8 mouse cellular contexts compared by ENCODE assay signal in the genomic region with DNA sequence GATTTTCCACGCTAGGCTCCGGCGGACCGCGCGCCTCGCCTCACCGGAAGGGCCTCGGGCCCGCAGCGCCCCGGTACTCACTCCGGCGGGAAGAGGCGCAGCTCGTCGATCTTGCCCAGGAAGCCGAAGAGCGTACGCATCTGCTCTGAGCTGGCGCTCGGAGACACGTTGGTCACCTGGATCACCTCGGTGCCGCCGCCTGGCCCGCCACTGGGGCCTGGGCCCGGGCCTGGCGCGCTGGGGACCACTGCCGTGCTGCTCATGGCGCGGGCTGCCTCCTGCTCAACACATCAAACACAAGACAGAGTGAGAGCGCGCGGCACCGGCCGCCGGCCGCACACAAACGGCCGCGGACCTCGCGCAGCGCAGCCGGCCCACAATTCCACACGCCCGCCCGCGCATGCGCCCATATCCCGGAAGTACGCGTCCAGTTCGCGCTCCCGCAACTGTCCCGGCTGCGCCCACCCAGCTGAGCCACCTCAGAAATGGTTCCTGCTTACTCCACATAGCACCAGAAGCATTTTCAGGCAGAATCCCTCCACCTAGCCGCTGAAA. TPM values are rescaled to one million over a fixed set of nuclear protein-coding genes. Genes with fewer than 3 reads are reported as not detected.
DNase-seq lines count a peak whose midpoint lies in the region; ATAC-seq and TF ChIP-seq lines count a peak whose summit lies in the region.

No protein-coding gene starts in this region.

- TF ChIP-seq CTCF in intestine, postnatal 0 days (IDR thresholded peaks at IDR 0.05; ENCODE audit: low read depth): peak; percentile 37

- peaks cover 26% of the 10 kb centered on the region for H3K4me1 ChIP-seq in embryonic facial prominence, embryonic 10.5 days
- H3K4me1 ChIP-seq in intestine, postnatal 0 days (replicated peaks; ENCODE audit: control insufficient read depth, insufficient read depth, low read length): no peaks in the 10 kb centered on the region
- peaks cover 4% of the 10 kb centered on the region for H3K4me1 ChIP-seq in midbrain, embryonic 11.5 days (ENCODE audit: control insufficient read depth, insufficient read depth, low read length)

- no peaks in the 10 kb centered on the region for H3K27me3 ChIP-seq in embryonic facial prominence, embryonic 10.5 days (replicated peaks; ENCODE audit: low read depth, poor library complexity, severe bottlenecking)
- H3K27me3 ChIP-seq in intestine, postnatal 0 days (replicated peaks; ENCODE audit: control insufficient read depth, insufficient read depth, low read length): no peaks in the 10 kb centered on the region
- no peaks in the 10 kb centered on the region for H3K27me3 ChIP-seq in midbrain, embryonic 11.5 days (ENCODE audit: control insufficient read depth, insufficient read depth, low read length)

- intact Hi-C loops in left cerebral cortex, postnatal 4 days (cut with DNase I): no loop called here

- H3K9me3 ChIP-seq in embryonic facial prominence, embryonic 10.5 days: no peaks in the 10 kb centered on the region
- H3K9me3 ChIP-seq in intestine, postnatal 0 days (ENCODE audit: control insufficient read depth): no peaks in the 10 kb centered on the region
- H3K9me3 ChIP-seq in midbrain, embryonic 11.5 days (ENCODE audit: control insufficient read depth, low read length): no peaks in the 10 kb centered on the region

- peaks cover 30% of the 10 kb centered on the region for H3K36me3 ChIP-seq in embryonic facial prominence, embryonic 10.5 days (replicated peaks)
- no peaks in the 10 kb centered on the region for H3K36me3 ChIP-seq in intestine, postnatal 0 days (ENCODE audit: control insufficient read depth, insufficient read depth)
- H3K36me3 ChIP-seq in midbrain, embryonic 11.5 days (ENCODE audit: control insufficient read depth, insufficient read depth, low read length): no peaks in the 10 kb centered on the region

- H3K27ac ChIP-seq in embryonic facial prominence, embryonic 10.5 days (replicated peaks): peak overlapping the region; percentile 98
- peak overlapping the region; percentile 98 for H3K27ac ChIP-seq in intestine, postnatal 0 days (ENCODE audit: low read depth, low read length)
- peak overlapping the region; percentile 98 for H3K27ac ChIP-seq in midbrain, embryonic 11.5 days (ENCODE audit: low read depth, low read length)

- peak overlapping the region; percentile 87 for H3K4me2 ChIP-seq in intestine, postnatal 0 days (replicated peaks; ENCODE audit: low read depth)
- peak overlapping the region; percentile 67 for H3K4me2 ChIP-seq in midbrain, embryonic 11.5 days

- peak; percentile 96 for DNase-seq in adrenal gland, postnatal 14 days
- DNase-seq in embryonic facial prominence, embryonic 10.5 days (ENCODE audit: low spot score): peak; percentile 95
- peak; percentile 94 for DNase-seq in left cerebral cortex, postnatal 4 days
- peak; percentile 99 for DNase-seq in midbrain, embryonic 11.5 days (ENCODE audit: low spot score, missing footprints)
- DNase-seq in right cerebral cortex, postnatal 4 days: peak; percentile 94
- DNase-seq in yolk sac, embryonic 10.5 days (ENCODE audit: low spot score): peak; percentile 89

- peak; percentile 65 for ATAC-seq in granulocyte monocyte progenitor cell, adult 5-6 weeks (replicated peaks; ENCODE audit: poor library complexity, severe bottlenecking)
- peak; percentile 91 for ATAC-seq in intestine, postnatal 0 days
- ATAC-seq in midbrain, embryonic 11.5 days (ENCODE audit: low FRiP score): peak; percentile 93

- WGBS in embryonic facial prominence, embryonic 10.5 days: under 1% methylated on average over 61 of the region's 61 CpGs
- WGBS in intestine, postnatal 0 days: under 1% methylated on average over 61 of the region's 61 CpGs
- 0% methylated on average over 61 of the region's 61 CpGs for WGBS in midbrain, embryonic 11.5 days

- H3K9ac ChIP-seq in intestine, postnatal 0 days (ENCODE audit: low read depth, low read length): peak overlapping the region; percentile 94
- H3K9ac ChIP-seq in midbrain, embryonic 11.5 days (ENCODE audit: low read length): peak overlapping the region; percentile 96

- H3K4me3 ChIP-seq in embryonic facial prominence, embryonic 10.5 days: peak overlapping the region; percentile 94
- peak overlapping the region; percentile 82 for H3K4me3 ChIP-seq in intestine, postnatal 0 days (ENCODE audit: low read depth, low read length)
- peak overlapping the region; percentile 91 for H3K4me3 ChIP-seq in midbrain, embryonic 11.5 days (ENCODE audit: low read depth, low read length)

RNA-seq across cellular contexts. Expression of a gene that starts 5.0 kb away (rescaled TPM):
- total RNA-seq in adrenal gland, postnatal 14 days (2021): 154 and 184 TPM in 2 replicates
- 335 and 359 TPM in 2 replicates for polyA plus RNA-seq in embryonic facial prominence, embryonic 10.5 days (2016; fragmentation: Nextera tagmentation; extraction: Ambion mirVana)
- total RNA-seq in granulocyte monocyte progenitor cell, adult 5-6 weeks (2014; fragmentation: Nextera tagmentation): 230 and 298 TPM in 2 replicates
- total RNA-seq in granulocyte monocyte progenitor cell, adult 5-6 weeks (2017): 237 and 325 TPM in 2 replicates
- polyA plus RNA-seq in intestine, postnatal 0 days (2015; fragmentation: Nextera tagmentation; extraction: Ambion mirVana): 126 and 142 TPM in 2 replicates
- total RNA-seq in left cerebral cortex, postnatal 4 days (2021): 100 to 1,000 TPM; 209 to 210 TPM
- polyA plus RNA-seq in midbrain, embryonic 11.5 days (2014; fragmentation: Nextera tagmentation; extraction: Ambion mirVana): 338 and 356 TPM in 2 replicates

RNA-seq across cellular contexts. Expression of a gene that starts 5.0 kb away (rescaled TPM):
- 23.9 and 29.0 TPM in 2 replicates for total RNA-seq in adrenal gland, postnatal 14 days (2021)
- polyA plus RNA-seq in embryonic facial prominence, embryonic 10.5 days (2016; fragmentation: Nextera tagmentation; extraction: Ambion mirVana): 82.4 and 86.6 TPM in 2 replicates
- 27.0 and 27.2 TPM in 2 replicates for total RNA-seq in granulocyte monocyte progenitor cell, adult 5-6 weeks (2014; fragmentation: Nextera tagmentation)
- 44.0 and 44.3 TPM in 2 replicates for total RNA-seq in granulocyte monocyte progenitor cell, adult 5-6 weeks (2017)
- 17.8 and 18.7 TPM in 2 replicates for polyA plus RNA-seq in intestine, postnatal 0 days (2015; fragmentation: Nextera tagmentation; extraction: Ambion mirVana)
- 10 to 100 TPM; 38.3 to 46.9 TPM for total RNA-seq in left cerebral cortex, postnatal 4 days (2021)
- 95.5 and 106 TPM in 2 replicates for polyA plus RNA-seq in midbrain, embryonic 11.5 days (2014; fragmentation: Nextera tagmentation; extraction: Ambion mirVana)

Comparison
In these comparisons a context has a peak if more than half of its experiments do, and no peak if none do; other contexts are left out.
1. Peak in every context shown above with its lines: DNase-seq, ATAC-seq, H3K4me3 ChIP-seq and H3K27ac ChIP-seq.